Mouse (Mus musculus): Measurements from ENCODE around the gene D1Ertd622e.

DNA sequence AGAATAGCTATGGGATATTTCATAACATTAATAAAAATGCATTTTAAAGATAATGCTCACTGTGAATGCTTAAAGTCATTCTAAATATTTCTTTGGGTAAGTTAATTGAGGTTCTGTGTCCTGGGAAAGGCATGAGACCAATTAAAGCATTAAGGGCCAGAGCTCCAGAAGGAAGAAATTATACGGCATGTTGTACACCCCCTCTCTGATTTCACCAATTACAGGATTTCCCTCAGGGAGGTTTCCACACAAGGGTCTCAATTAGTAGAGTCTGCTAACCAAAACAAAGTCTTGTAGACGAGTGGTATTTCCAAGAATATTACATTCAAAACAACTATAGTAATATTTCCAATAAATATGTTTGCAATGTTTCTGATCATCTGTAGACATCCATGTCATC is 50.1 kb downstream of the D1Ertd622e start:
- no peak for TF ChIP-seq CTCF (IDR thresholded peaks at IDR 0.05; ENCODE audit: low read depth)
- TF ChIP-seq EP300 (IDR thresholded peaks at IDR 0.05; ENCODE audit: low read depth), result no peak

Data from liver, postnatal 0 days (tissue).